Mouse (Mus musculus) hindbrain, embryonic 12.5 days (tissue): ENCODE results near the gene Spast. TPM values are rescaled to one million over a fixed set of nuclear protein-coding genes. Genes with fewer than 3 reads are reported as not detected.
"Not testable (repeated sequence)": the region's sequence is repeated elsewhere in the genome, so short reads cannot be mapped to it uniquely, and the experiment has no call there.

Source experiments
- ATAC-seq: fragments of 200-750 bp; cut with Nextera tagmentation; 2 replicates; pipeline ENCODE4 v1.8.0; 2017; ENCODE audit warnings: moderate TSS enrichment; ENCODE audit not compliant: low FRiP score
- H3K27ac ChIP-seq: fragments of 300-500 bp; sonication (generic); 2 replicates; pipeline ENCODE4 v1.5.1; 2016; ENCODE audit warnings: mild to moderate bottlenecking
- H3K27me3 ChIP-seq: fragments of 300-500 bp; sonication (generic); 2 replicates; pipeline ENCODE4 v1.6.1; 2016; ENCODE audit warnings: mild to moderate bottlenecking
- H3K36me3 ChIP-seq: fragments of 300-500 bp; sonication (generic); 2 replicates; pipeline ENCODE4 v1.6.1; 2016; ENCODE audit warnings: mild to moderate bottlenecking
- H3K4me1 ChIP-seq: fragments of 300-500 bp; sonication (generic); 2 replicates; pipeline ENCODE4 v1.6.1; 2016
- H3K4me2 ChIP-seq: fragments of 300-500 bp; sonication (generic); replicated peaks from 2 replicates; pipeline ENCODE4 v1.6.1; 2016; ENCODE audit warnings: mild to moderate bottlenecking
- H3K4me3 ChIP-seq: fragments of 300-500 bp; sonication (generic); 2 replicates; pipeline ENCODE4 v1.5.1; 2016; ENCODE audit warnings: mild to moderate bottlenecking
- H3K9ac ChIP-seq: fragments of 300-500 bp; sonication (generic); 2 replicates; pipeline ENCODE4 v1.6.1; 2016; ENCODE audit warnings: mild to moderate bottlenecking, moderate library complexity
- H3K9me3 ChIP-seq: fragments of 300-500 bp; sonication (generic); replicated peaks from 2 replicates; pipeline ENCODE4 v1.6.1; 2016; ENCODE audit warnings: mild to moderate bottlenecking
- WGBS: fragments of 180-500 bp; shearing (Covaris S2); methylation state at CpG from one replicate; pipeline ENCODE4 v1.1.7; 2016; 5-methylcytosine and 5-hydroxymethylcytosine counted together
- polyA plus RNA-seq: library from polyadenylated mRNA; unstranded; fragments of >200 nt; fragmentation: Nextera tagmentation; extraction: Ambion mirVana; gene quantifications from 2 replicates; pipeline ENCODE4 v1.2.1, GENCODE M21; 2016

Gene Spast
- polyA plus RNA-seq: 52.2 and 53.0 TPM in 2 replicates

GRCm38 (mm10) chr17:74338937-74339804 is at the start of gene Spast:
Spast (plus strand) TSS chr17:74338987.
- peak; percentile 80 for ATAC-seq
- under 1% methylated on average over 70 of the region's 90 CpGs for WGBS
- Histone ChIP-seq H3K4me2 (peak within 1 kb of the TSS; percentile 69), H3K27me3 (no peaks in the 10 kb centered on the region), H3K4me3 (peak within 1 kb of the TSS; percentile 99), H3K9ac (peak within 1 kb of the TSS; percentile 97), H3K9me3 (0 out of 2 replicates have a peak, but pooled peaks cover 4% of the 10 kb centered on the region), H3K36me3 (peaks cover 4% of the 10 kb centered on the region), H3K27ac (peak within 1 kb of the TSS; percentile 99), H3K4me1 (peaks cover 37% of the 10 kb centered on the region)

GRCm38 (mm10) chr17:74290198-74290597 is 48.6 kb upstream of the Spast start:
- H3K9ac ChIP-seq: no peak overlapping the region
- H3K9me3 ChIP-seq: no peaks in the 10 kb centered on the region
- H3K27ac ChIP-seq: no peak overlapping the region
- H3K4me1 ChIP-seq: peaks cover 19% of the 10 kb centered on the region
- H3K36me3 ChIP-seq: peaks cover 4% of the 10 kb centered on the region; the same call in 1 of the 2 replicates
- 78% methylated on average over 3 of the region's 3 CpGs for WGBS
- H3K27me3 ChIP-seq: no peaks in the 10 kb centered on the region
- H3K4me2 ChIP-seq: no peak overlapping the region
- no peak for ATAC-seq
- H3K4me3 ChIP-seq: no peak overlapping the region

- Histone ChIP-seq H3K9ac (no peak overlapping the region), H3K9me3 (no peaks in the 10 kb centered on the region), H3K4me2 (no peak overlapping the region), H3K4me1 (peaks cover 19% of the 10 kb centered on the region), H3K36me3 (peaks cover 4% of the 10 kb centered on the region; the same call in 1 of the 2 replicates), H3K27ac (no peak overlapping the region), H3K4me3 (no peak overlapping the region), H3K27me3 (no peaks in the 10 kb centered on the region)
- ATAC-seq: no peak
Measured at GRCm38 (mm10) chr17:74290869-74291268, 47.9 kb upstream of the Spast start.

GRCm38 (mm10) chr17:74291640-74292361 is 47.0 kb upstream of the Spast start:
- Histone ChIP-seq H3K4me1 (peaks cover 19% of the 10 kb centered on the region), H3K36me3 (peaks cover 4% of the 10 kb centered on the region; the same call in 1 of the 2 replicates), H3K4me2 (no peak overlapping the region), H3K9ac (no peak overlapping the region), H3K4me3 (no peak overlapping the region), H3K9me3 (no peaks in the 10 kb centered on the region), H3K27me3 (no peaks in the 10 kb centered on the region), H3K27ac (no peak overlapping the region)
- no peak for ATAC-seq
- 92% methylated on average over 4 of the region's 4 CpGs for WGBS

GRCm38 (mm10) chr17:74293687-74294425 is 44.9 kb upstream of the Spast start:
- Histone ChIP-seq H3K4me2 (peak overlapping the region; percentile 77), H3K4me3 (peak overlapping the region; percentile 96), H3K4me1 (peaks cover 19% of the 10 kb centered on the region), H3K36me3 (peaks cover 6% of the 10 kb centered on the region; the same call in 1 of the 2 replicates), H3K9ac (peak overlapping the region; percentile 96), H3K27ac (peak overlapping the region; percentile 98), H3K27me3 (no peaks in the 10 kb centered on the region), H3K9me3 (no peaks in the 10 kb centered on the region)
- WGBS: 2% methylated on average over 18 of the region's 18 CpGs
- peak; percentile 2; the same call in 1 of the 2 replicates for ATAC-seq

GRCm38 (mm10) chr17:74294426-74295025 is 44.3 kb upstream of the Spast start:
- Histone ChIP-seq H3K4me3 (peak overlapping the region; percentile 96), H3K9ac (peak overlapping the region; percentile 96), H3K27me3 (no peaks in the 10 kb centered on the region), H3K9me3 (no peaks in the 10 kb centered on the region), H3K27ac (peak overlapping the region; percentile 98), H3K4me2 (peak overlapping the region; percentile 77), H3K4me1 (peaks cover 19% of the 10 kb centered on the region), H3K36me3 (peaks cover 6% of the 10 kb centered on the region; the same call in 1 of the 2 replicates)
- WGBS: under 1% methylated on average over 53 of the region's 80 CpGs
- peak; percentile 84 for ATAC-seq

- Histone ChIP-seq H3K4me3 (peak within 1 kb of the TSS; percentile 96), H3K27me3 (no peaks in the 10 kb centered on the region), H3K9ac (peak within 1 kb of the TSS; percentile 96), H3K4me1 (peaks cover 19% of the 10 kb centered on the region), H3K4me2 (peak within 1 kb of the TSS; percentile 77), H3K9me3 (no peaks in the 10 kb centered on the region), H3K36me3 (peaks cover 10% of the 10 kb centered on the region; the same call in 1 of the 2 replicates), H3K27ac (peak within 1 kb of the TSS; percentile 98)
- peak; percentile 92 for ATAC-seq
- under 1% methylated on average over 74 of the region's 110 CpGs for WGBS
Measured at GRCm38 (mm10) chr17:74295026-74295970, 43.5 kb upstream of the Spast start, which contains the start of gene Memo1. Memo1 (minus strand) TSS chr17:74295521.

GRCm38 (mm10) chr17:74296076-74296823 is 42.5 kb upstream of the Spast start:
- H3K27me3 ChIP-seq: no peaks in the 10 kb centered on the region
- H3K4me3 ChIP-seq: peak overlapping the region; percentile 96
- peaks cover 13% of the 10 kb centered on the region for H3K36me3 ChIP-seq
- H3K4me2 ChIP-seq: peak overlapping the region; percentile 77
- no peak for ATAC-seq
- H3K4me1 ChIP-seq: peaks cover 14% of the 10 kb centered on the region
- H3K27ac ChIP-seq: peak overlapping the region; percentile 98; the same call in 1 of the 2 replicates
- 0 out of 2 replicates have a peak overlapping the region, but pooled peaks have one; percentile 96 for H3K9ac ChIP-seq
- 49% methylated on average over 11 of the region's 11 CpGs for WGBS
- no peaks in the 10 kb centered on the region for H3K9me3 ChIP-seq

GRCm38 (mm10) chr17:74296991-74297390 is 41.8 kb upstream of the Spast start:
- not testable (repeated sequence) for H3K4me2 ChIP-seq, H3K9ac ChIP-seq, ATAC-seq, H3K4me3 ChIP-seq, H3K4me1 ChIP-seq, H3K27ac ChIP-seq, H3K9me3 ChIP-seq, H3K27me3 ChIP-seq
- WGBS: 92% methylated on average over 5 of the region's 5 CpGs
- H3K36me3 ChIP-seq: peaks cover 19% of the 10 kb centered on the region

- Histone ChIP-seq H3K9me3 (no peaks in the 10 kb centered on the region), H3K27me3 (no peaks in the 10 kb centered on the region), H3K27ac (no peak overlapping the region), H3K36me3 (peaks cover 34% of the 10 kb centered on the region), H3K4me2 (no peak overlapping the region), H3K9ac (no peak overlapping the region), H3K4me1 (no peaks in the 10 kb centered on the region), H3K4me3 (no peak overlapping the region)
- WGBS: 80% methylated on average over 5 of the region's 5 CpGs
- ATAC-seq: no peak
Measured at GRCm38 (mm10) chr17:74300089-74300488, 38.7 kb upstream of the Spast start.
